Mouse (Mus musculus) 416B (cell line): Measurements from ENCODE around the gene Glud1.
"Not testable (repeated sequence)": the region's sequence is repeated elsewhere in the genome, so short reads cannot be mapped to it uniquely, and the experiment has no call there.

Experiments used
- DNase-seq: peaks from one replicate; pipeline ENCODE4 v3.0.0; 2011; ENCODE audit warnings: low read depth

Gene Glud1

DNA sequence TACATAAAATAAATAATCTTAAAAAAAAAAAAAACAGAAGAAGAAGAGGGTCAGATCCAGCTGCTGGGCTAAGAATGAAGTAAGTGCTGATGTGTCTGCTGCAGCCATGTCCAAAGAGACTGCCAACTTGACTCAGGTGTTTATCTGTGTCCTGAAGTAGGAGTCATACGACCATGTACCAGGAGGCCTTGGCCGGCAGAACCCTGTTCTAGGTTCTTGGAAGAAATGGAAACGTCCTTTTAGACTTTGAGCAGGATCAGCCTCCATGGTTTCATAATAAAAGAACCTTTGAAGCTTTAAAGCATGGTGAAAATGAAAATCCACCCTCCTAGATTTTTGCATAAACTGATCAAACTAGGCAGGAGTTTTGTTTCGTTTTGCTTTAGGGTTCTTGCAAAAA lies 43.9 kb downstream of the Glud1 start:
- DNase-seq: no peak

DNA sequence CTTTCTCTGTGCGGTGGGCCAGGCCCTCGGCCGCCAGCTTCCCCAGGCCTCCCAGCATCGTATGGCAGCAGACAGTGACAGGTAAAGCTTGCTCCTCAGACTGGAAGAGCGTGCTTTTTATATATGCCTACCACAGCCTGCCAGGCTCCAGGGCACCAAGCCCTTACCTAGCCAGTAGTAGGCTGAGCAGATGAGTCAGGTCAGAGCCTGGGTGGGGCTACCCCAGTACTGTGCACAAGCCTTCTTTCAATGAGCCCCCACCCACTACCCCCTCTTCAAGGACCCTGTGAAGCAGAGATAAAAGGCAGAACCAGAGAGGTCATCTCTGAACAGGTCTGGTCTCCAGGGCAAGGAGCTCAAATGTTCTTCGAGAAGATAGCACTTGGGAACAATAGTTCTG lies 44.8 kb downstream of the Glud1 start, which contains the start of gene Fam25c:
TSS of gene Fam25c (minus strand) at position 133 of the 400 bp plus-strand sequence.
- no peak for DNase-seq

DNA sequence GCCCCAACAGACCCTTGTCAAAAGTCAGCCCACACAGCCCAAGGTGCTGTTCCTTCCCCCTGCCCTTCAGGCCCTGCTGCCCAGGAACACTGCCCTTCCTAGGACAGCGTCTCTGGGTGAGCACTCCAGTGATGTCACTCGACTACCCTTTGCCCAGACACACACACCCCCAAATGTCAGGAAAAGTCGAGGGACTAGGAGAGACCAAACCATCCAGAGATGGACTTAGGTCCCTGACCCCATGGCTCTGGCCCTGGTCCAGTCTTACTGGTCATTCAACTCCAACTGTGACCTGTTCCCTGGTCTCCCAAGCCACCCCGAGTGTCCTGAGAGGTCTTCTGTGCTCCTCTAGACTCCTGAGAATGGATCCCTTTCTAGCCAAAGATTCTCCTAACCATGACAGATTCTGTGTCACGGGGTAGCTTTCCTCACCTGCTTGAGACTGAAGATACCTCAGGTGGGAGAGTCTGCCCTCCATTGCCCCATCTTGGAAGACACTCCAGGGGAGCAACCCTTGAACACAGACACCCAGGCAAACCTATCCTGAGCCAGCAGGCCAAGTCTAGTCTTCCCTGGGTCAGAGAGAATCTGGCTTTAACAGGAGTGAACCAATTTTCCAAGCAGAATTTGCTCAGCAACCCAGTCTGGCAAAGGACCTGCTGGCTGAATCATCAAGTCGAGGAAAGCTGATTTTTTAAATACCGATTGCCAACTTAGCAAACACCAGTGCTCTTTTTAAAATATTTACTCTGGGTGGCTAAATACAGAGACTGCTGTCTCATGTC lies 47.3 kb downstream of the Glud1 start:
- DNase-seq: no peak

DNA sequence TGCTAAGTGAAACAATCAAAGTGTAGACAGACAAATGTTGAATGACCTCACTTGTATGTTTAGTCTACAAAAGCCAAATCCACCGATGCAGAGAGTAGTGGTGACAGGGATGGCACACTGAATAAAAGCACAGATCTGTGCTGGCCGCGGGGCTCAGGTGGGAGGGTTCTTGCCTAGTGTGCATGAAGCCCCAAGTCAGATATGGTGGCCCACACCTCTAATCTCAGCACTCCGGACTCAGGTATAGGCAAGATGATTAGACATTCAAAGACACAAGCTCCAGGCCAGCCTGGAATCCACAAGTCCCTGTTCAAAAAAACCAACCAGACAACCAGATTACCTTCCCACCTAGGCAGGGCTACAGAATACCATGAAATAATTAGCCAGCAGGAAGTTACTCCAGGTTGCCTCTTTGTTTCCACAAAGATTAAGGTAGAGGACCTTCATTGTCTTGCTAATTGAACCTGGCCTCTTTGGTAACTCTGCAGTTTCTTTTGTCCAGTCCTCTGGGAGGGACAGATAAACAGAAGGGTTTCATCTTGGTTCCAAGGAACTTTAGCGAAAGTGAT lies 49.2 kb downstream of the Glud1 start:
- DNase-seq: no peak

DNA sequence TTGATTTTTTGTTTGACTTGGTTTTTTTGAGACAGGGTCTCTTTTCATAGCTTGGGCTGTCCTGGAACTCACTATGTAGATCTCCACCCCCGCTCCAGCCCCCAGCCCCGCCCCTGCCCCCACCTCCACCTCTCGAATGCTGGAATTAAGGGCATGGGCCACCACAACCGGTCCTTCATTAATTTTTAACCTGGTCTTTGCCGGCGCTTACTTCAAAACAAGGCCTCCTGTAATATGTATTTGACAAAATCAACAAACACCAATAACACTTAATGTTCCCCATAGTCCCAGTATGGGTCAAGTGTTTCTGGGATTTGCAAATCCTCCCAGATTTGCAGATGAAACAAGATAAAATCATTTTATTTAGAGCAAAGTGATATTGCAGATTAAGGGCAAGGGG lies 49.7 kb downstream of the Glud1 start:
- no peak for DNase-seq

DNA sequence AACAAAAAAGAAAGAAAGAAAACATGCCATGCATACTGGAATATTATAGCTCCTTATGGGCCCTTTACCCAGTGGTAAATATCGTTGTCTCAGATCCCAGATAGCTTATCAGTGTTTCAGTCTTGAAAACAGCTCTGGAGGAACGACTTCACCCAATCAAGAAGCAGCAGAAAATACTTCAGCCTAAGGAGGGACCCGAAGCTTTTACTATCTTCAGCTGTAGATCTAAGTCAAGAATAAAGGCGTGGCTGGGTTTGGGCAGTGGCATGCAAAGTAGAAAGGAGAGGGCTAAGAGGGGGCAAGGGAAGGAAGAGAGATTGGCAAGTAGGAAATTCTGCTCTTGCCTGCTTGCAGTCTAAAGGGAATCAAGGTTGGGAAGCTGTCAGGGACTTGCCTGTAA lies 51.6 kb downstream of the Glud1 start:
- no peak for DNase-seq

DNA sequence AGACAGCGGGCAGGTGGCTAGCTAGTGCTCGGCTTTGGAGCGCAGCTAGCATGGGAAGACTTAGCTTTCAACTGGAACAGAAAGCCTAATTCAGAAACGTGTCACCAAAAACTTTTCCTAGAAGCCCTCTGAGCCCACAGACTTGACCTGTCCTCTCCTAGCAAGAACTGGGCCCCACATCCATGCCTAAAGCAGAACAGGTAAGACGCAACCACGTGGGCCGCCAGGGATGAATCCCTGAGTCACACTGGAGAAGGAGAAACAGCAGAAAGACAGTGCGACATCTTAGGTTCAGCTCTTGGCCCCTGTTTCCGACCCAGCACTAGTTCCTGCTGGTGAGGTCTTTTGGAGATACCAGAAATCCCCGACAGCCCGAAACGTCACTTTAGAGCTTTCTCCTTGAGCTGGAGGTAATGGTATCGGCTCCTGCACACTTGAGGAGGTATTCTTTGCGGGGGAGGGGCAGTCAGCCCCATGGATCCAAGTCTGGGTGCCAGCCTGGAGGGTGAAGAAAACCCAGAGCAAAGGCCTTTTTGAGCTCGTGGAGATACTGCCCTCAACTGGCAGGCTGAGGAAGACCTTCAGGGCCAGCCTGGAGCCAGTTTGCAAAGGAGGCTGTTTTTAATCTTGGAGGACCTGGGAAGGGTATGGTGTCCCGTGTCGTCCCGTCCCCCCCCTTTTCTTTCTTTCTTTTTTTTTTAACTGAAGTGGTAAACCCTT lies 52.4 kb downstream of the Glud1 start:
- DNase-seq: peak; percentile 82

DNA sequence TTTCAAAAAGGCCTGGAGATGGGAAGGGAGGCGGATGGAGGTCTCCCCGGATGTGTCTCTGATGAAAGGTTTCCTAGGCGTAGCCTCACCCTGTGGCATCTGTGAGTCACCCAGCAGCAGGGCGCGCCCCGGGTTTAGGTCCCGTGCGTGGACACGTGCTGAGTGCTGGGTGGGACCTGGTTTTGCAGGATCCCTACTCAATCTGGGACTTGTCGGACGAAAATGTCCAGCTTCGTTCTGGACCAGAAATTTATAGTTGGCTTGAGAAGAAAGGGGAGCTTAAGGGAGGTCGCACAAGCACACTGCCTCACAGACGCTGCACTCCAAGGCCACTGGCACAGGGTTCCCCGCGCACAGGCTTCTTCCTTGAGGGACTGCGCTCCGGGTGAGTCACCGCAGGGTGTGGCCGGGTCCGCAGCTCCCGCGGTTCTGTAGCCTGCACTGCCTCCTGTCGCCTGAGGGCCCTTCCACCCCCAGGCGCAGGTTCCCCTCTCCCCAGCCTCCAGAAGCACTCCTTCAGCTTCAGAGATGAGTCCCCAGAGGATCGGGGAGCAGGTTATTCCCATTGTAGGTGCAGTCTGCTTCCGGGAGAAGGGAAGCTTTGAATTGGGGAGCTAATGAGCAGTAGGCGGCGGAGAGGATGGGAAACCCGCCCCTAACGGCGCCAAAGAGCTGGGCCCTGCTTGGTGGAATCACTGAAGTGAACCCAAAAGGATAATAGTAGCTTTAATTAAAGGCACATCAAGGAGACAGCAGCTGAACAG lies 53.1 kb downstream of the Glud1 start:
- DNase-seq: peak; percentile 87

DNA sequence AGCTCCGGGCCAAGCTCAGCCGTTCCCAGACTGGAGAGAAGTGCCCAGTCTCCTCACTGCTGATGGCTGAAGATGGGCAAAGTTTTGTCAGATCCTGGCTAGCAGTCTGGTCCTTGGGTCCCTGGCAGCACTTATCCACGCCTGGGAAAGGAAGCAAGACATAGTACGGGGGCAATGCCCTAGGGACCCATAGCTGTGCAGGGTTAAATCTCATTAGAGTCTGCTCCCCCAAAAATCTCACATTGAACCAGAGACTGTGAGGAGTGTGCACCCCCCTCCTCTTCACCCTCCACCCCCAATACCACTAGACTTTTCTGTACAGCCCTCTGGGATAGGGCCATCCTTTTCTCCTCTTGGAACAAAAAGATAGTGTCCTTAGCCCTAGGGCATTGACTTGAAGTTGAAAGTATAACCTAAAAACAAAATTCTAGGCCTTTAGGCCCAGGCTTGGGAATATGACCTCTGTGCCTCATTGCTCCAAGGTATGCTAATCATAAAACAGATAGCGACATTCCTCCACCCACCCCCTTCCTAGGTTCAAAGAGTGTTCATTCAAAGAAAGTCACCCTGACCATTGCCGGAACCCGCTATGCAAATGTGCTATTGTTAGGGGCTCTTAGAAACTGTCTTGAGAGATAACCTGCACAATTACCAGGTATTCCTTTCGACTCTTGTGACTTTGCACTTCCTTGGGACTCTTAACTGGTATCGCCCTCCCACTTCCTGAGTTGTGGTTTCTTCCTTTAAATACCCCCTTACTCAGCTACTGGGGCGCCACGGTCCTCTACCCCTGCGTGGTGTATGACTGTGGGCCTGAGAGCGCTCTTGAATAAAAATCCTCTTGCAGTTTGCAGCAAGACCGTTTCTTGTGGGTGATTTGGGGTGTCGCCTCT lies 54.0 kb downstream of the Glud1 start:
- DNase-seq: not testable (repeated sequence)

DNA sequence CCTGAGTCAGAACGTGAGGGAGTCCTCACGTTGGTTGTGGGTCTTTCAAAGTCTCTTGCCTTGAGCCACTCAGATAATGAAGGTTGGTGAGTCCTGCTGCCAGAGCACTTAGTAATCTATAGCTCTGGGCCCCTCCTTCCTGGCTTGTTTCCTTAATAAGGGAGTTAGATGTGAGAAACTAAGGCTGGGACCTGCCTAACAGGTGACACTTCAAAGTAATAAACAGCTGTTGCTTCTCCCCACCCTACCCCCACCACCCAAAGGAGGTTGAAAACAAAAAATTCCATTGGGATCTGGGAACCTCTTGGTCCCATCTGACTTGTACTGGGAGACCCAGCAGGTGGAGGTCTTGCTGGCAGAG lies 54.6 kb downstream of the Glud1 start:
- no peak for DNase-seq

DNA sequence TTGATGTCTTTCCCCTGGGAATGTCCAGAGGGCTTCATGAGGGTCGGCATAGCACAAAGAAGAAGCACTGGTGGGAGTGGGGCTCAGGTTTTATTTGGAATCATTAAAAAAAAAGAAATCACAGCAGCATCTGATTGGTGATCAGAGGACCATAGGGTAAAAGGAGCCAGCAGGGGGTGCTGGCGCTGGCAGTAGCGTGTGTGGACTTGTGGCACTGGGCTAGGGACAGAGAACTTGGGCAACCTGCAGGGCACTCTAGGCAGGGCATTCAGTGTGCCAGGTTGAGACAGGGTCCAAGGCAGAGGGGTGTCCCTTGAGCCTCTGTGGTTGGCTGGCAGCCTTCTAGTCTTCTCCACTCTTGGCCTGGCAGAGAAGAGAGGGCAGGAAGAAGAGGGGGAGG lies 59.7 kb downstream of the Glud1 start:
- peak; percentile 19 for DNase-seq

DNA sequence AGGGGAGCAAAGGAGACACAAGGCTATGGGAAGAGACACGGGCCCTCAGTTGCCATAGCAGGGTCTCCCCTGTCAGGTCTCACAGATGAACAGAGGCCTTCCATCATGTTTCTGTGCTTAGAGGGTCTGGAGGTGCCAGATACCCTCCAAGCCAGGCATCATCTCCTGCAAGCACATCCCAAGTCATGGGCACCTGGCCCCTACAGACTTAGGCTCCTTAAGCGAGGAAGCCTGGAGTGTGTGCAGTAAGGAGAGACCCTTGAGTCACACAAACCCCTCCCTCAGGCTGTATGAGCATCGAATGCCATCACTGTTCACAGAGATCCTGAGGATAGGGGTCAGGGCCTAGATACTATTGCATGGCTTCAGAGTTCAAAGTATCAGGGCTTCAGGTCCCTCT lies 60.4 kb downstream of the Glud1 start:
- DNase-seq: no peak

DNA sequence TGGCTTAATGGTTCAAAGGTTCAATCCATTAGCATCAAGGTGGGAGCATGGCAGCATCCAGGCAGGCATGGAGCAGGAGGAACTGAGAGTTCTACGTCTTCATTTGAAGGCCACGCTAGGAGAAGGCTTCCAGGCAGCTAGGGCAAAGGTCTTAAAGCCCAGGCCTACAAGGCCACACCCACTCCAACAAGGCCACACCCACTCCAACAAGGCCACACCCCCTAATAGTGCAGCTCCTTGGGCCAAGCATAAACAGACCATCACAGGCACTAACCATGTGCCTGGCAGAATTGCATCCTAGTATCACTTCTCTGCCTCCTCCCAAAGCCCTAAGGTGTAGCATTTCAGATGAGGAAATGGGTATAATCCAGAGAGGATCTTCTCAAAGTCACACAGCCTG lies 61.2 kb downstream of the Glud1 start:
- DNase-seq: no peak

DNA sequence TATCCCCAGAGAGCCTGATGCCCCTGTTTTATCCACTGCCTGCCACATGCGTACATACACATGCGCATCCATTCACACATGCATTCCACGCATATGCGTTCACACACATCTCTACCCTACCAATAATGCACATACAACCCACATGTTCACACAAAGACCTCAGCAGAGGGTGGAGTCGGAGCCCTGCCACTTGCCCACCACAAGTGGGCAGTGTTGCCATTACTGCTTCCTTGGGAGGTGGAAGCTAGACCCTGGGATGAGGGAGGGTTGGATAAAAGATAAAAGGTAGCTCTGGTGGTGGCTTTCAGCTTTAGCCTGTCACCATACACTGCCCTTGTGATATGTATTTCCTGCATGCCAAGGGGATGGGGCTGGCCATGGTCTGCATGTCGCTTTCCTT lies 62.1 kb downstream of the Glud1 start:
- peak; percentile 26 for DNase-seq

DNA sequence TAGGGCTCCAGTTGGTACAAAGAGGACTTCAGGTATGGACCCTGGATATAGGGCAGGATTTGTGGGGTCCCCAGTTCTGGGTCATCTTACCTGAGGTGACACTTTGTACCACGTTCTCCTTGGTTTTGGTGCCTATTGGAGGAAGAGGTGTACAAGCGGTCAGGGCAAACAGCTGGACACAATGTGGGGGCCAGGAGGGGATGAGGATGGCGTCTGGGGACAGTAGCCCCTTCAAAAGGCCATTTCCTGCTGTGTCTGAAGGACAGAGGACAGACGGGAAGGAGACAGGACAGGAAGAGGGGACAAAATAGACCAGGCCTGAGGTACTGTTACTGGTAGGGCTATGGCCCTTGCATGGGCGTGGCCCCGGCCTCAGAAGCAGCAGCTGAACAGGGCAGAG lies 63.1 kb downstream of the Glud1 start:
- DNase-seq: no peak

DNA sequence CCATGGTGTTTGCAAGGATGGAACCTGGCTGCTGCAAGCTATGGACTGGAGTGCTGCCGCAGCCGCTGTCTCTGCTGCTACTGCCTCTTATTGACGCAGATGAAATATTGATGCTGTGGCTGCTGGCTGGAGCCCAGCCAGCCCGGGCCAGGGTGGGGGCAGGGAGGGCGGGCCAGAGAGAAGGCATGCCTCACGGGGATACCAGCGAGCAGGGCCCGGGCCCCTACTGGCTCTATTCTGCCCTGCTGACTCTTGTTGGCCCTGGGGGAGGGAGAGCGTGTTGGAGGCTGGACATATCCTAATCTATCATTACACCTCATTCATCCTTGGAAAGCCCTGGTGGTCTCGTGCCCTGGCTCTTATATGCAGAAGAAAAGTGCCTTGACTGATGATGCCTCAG lies 64.0 kb downstream of the Glud1 start, which contains the start of gene Sncg:
TSS of gene Sncg (minus strand) at position 213 of the 400 bp plus-strand sequence.
- no peak for DNase-seq

DNA sequence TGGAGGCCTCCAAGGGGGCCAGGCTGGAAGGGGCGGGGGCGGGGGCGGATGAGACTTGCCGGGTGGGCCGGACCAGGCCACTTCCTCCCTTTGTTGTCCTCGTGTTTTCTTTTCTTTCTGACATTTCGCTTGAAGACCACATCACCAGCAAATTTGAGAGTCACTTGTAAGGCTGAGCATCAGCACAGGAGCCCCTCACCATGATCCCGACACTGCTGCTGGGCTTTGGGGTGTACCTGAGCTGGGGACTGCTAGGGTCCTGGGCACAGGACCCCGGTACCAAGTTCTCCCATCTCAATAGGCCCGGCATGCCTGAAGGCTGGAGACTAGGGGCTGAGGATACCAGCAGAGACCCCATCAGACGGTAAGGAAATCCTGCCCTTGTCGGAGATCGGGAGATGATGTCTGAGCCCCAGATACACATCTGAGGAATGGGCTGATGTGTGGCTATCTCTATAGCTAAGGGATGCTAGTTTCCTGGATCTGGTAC lies 64.9 kb downstream of the Glud1 start, which contains the start of gene Mmrn2:
TSS of gene Mmrn2 (plus strand) at position 51 of the 490 bp plus-strand sequence.
- no peak for DNase-seq

DNA sequence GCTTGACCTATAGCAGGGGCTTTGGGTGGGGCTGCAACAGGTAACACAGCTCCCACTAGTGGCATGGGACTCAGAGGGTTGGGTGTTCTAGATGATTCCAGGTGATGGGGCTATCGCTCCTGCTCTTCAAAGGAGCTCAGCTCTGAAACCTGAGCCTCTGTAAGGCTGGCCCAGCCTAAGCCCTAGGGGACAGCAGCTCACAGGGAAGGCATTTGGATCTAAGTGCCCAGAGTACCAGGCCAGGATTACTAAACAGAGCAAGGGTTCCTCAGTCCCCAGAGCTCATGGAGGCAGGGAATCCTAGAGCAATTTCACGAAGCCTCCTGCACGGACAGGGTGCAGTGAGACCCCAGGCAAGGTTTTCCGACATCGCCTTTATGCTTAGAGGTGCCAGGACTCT lies 65.4 kb downstream of the Glud1 start:
- DNase-seq: no peak

DNA sequence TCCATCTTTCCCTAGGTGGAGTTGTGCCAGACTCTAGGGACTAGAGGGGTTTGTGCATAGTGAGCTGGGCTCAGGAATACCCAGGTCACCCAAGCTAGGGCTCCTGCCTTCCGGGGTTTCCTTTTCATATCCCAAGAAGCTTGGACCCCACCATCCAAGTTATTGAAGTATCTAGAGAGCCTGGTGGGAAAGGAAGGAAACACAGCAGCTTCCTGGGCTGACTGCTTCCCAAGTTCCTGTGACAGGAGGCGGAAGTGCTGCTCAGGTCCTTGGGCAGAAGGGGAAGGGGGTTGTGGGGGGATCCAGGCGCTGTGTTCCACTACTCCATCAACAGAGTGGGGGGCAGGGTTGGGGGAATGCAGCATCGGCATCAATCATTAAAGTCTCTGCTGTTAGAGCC lies 66.6 kb downstream of the Glud1 start:
- no peak for DNase-seq

DNA sequence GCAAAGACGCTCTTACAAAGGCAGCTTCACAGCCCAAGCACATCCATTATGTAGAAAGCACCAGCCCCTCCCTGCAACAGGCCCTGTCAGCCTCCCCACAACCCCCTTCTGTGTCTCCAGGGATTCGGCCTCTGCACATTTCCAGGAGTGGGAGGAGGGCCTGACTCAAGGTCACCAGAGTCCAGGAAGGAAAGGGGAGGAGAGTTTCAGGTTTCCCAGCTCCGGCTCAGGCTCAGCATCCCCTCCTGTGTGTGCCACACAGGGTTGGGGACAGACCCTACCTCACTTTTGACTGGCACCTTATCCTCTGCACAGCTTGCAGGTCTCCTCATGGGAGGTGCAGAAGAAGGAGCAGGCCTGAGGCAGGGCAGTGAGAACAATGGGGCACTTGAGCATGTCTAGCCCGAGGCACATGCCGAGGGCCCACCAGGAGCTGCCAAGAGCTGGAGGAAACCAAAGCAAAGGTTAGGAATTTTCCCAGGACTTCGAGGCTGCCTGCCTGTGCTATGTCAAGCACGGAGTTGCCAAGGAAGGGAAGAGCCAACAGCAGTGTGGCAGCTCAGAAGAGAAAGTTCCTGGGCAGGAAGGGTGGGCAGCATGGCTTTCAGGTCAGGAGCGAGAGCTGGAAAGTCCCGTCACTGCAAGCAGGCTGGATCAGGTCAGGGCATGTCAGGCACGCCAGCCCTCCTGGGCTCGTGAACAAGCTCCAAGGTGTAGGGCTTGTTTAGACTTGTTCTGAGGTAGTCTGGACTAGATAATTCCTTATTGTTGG lies 68.2 kb downstream of the Glud1 start:
- DNase-seq: no peak
